In the genomic region with DNA sequence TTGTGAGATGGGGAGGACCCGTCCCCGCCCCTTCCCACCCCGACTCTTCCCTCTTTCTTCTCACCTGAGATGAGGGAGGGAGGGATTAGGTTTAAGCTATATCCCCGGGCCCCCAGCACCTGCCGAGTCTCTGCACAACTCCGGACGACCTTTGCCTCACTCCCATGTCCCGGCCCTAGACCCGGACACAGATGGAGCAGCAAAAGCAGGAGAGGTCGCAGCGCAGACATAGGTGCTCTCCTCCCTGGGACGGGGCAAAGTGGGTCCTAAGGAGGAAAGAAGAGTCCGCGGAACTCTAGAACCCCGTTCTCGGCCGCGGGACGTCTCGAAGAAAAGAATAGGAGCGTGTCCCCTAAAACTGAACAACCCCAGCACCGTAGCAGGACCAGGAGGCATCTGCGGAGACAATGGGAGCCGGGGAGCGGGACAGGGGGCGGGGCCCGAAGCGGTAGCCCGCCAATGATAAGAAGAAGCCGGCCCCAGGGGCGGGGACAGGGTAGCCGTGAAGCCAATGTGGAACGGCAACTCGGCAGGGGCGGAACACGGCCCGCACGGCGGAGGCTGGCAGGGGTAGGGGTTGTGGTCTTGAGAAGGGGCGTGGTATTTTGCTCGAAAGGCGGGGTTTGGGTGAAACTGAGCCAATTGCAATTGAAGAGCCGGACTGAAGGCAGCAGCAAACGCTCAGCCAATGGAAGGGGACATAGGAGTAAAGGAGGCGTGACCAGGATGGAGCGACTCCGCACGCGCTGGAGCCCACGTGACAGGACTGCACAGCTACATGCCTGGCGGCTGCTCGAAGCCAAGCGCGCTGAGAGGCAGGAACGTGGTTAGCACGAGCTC, we compare ENCODE assay signal across 8 mouse cellular contexts. TPM values are rescaled to one million over a fixed set of nuclear protein-coding genes. Genes with fewer than 3 reads are reported as not detected.
A peak's percentile ranks its signal among the peaks of the same experiment; 100 is the strongest.
DNase-seq lines count a peak whose midpoint lies in the region; ATAC-seq and TF ChIP-seq lines count a peak whose summit lies in the region.

A gene (minus strand): TSS at position 374 of the 840 bp plus-strand sequence.
A gene (minus strand): TSS at position 421 of the 840 bp plus-strand sequence.
A gene (plus strand): TSS at position 656 of the 840 bp plus-strand sequence.

- no peaks in the 10 kb centered on the region for H3K9me3 ChIP-seq in limb, embryonic 15.5 days
- no peaks in the 10 kb centered on the region for H3K9me3 ChIP-seq in midbrain, embryonic 16.5 days (replicated peaks; ENCODE audit: control insufficient read depth, low read length, poor library complexity, severe bottlenecking)

- H3K4me3 ChIP-seq in embryonic fibroblast, embryonic 13.5 days (ENCODE audit: insufficient read depth, low read length), result peak within 1 kb of the TSS; percentile 70
- H3K4me3 ChIP-seq in kidney, adult 2 months (ENCODE audit: insufficient read depth, low read depth, low read length), result peak within 1 kb of the TSS; percentile 37
- H3K4me3 ChIP-seq in limb, embryonic 15.5 days, result peak within 1 kb of the TSS; percentile 61
- H3K4me3 ChIP-seq in midbrain, embryonic 16.5 days (ENCODE audit: low read depth, low read length), result peak within 1 kb of the TSS; percentile 70

- H3K4me1 ChIP-seq in embryonic fibroblast, embryonic 13.5 days (ENCODE audit: control insufficient read depth, insufficient read depth, low read length), result no peaks in the 10 kb centered on the region; the same call in 1 of the 2 replicates
- H3K4me1 ChIP-seq in kidney, adult 2 months (ENCODE audit: control insufficient read depth, insufficient read depth, low read length), result no peaks in the 10 kb centered on the region
- peaks cover 39% of the 10 kb centered on the region for H3K4me1 ChIP-seq in limb, embryonic 15.5 days
- H3K4me1 ChIP-seq in midbrain, embryonic 16.5 days (ENCODE audit: control insufficient read depth, insufficient read depth, low read length), result peaks cover 40% of the 10 kb centered on the region

- H3K36me3 ChIP-seq in kidney, adult 2 months (ENCODE audit: control insufficient read depth, insufficient read depth, low read length), result no peaks in the 10 kb centered on the region
- H3K36me3 ChIP-seq in limb, embryonic 15.5 days, result peaks cover 14% of the 10 kb centered on the region; the same call in 1 of the 2 replicates
- no peaks in the 10 kb centered on the region for H3K36me3 ChIP-seq in midbrain, embryonic 16.5 days (ENCODE audit: control insufficient read depth, insufficient read depth, low read length)

- WGBS in kidney, adult 2 months, result 2% methylated on average over 56 of the region's 56 CpGs
- WGBS in limb, embryonic 15.5 days, result under 1% methylated on average over 56 of the region's 56 CpGs
- WGBS in midbrain, embryonic 16.5 days, result under 1% methylated on average over 56 of the region's 56 CpGs

- peak within 1 kb of the TSS; percentile 63 for H3K9ac ChIP-seq in limb, embryonic 15.5 days
- peak within 1 kb of the TSS; percentile 88 for H3K9ac ChIP-seq in midbrain, embryonic 16.5 days (ENCODE audit: low read depth, low read length)

- TF ChIP-seq CTCF in embryonic fibroblast, embryonic 13.5 days (IDR thresholded peaks at IDR 0.05; ENCODE audit: borderline replicate concordance, insufficient read depth, low read length), result no peak
- TF ChIP-seq CTCF in kidney, adult 2 months (conservative IDR thresholded peaks at IDR 0.05; ENCODE audit: insufficient read depth, insufficient read length, low read depth, low read length), result no peak

- peak; percentile 81 for TF ChIP-seq POLR2A in embryonic fibroblast, embryonic 13.5 days (IDR thresholded peaks at IDR 0.05; ENCODE audit: low read depth, low read length)
- TF ChIP-seq POLR2A in kidney, adult 2 months (IDR thresholded peaks at IDR 0.05; ENCODE audit: low read depth, low read length), result no peak

- DNase-seq in left cerebral cortex, adult 18-20 months (ENCODE audit: low spot score in 2 of 2), result peak; percentile 53 to 60
- DNase-seq in left cerebral cortex, adult 11 months (ENCODE audit: low spot score), result no peak
- peak; percentile 67 for DNase-seq in heart, adult 8-10 months (ENCODE audit: low spot score)
- peak; percentile 83 for DNase-seq in kidney, adult 2 months
- DNase-seq in spleen, adult 18-20 months, result peak; percentile 73 to 74

- no peak within 1 kb of the TSS for H3K27ac ChIP-seq in embryonic fibroblast, embryonic 13.5 days (ENCODE audit: insufficient read depth, low read length)
- no peak within 1 kb of the TSS for H3K27ac ChIP-seq in kidney, adult 2 months (ENCODE audit: insufficient read depth, low read depth, low read length)
- peak within 1 kb of the TSS; percentile 68 for H3K27ac ChIP-seq in limb, embryonic 15.5 days
- H3K27ac ChIP-seq in midbrain, embryonic 16.5 days (ENCODE audit: low read length), result peak within 1 kb of the TSS; percentile 84

- ATAC-seq in limb, embryonic 15.5 days (ENCODE audit: insufficient number of reproducible peaks, low FRiP score, low TSS enrichment, low read depth), result peak; percentile 99
- ATAC-seq in midbrain, embryonic 16.5 days, result peak; percentile 99

- peak within 1 kb of the TSS; percentile 82 for H3K4me2 ChIP-seq in limb, embryonic 15.5 days
- H3K4me2 ChIP-seq in midbrain, embryonic 16.5 days (ENCODE audit: low read length), result peak within 1 kb of the TSS; percentile 78

- H3K27me3 ChIP-seq in kidney, adult 2 months (replicated peaks; ENCODE audit: control insufficient read depth, insufficient read depth, low read length), result no peaks in the 10 kb centered on the region
- H3K27me3 ChIP-seq in limb, embryonic 15.5 days, result no peaks in the 10 kb centered on the region
- H3K27me3 ChIP-seq in midbrain, embryonic 16.5 days (ENCODE audit: control insufficient read depth, insufficient read depth, low read depth, low read length), result no peaks in the 10 kb centered on the region

RNA-seq across cellular contexts. Expression of the first gene that starts in this region (rescaled TPM):
- not detected for total RNA-seq in left cerebral cortex, adult 18-20 months (2021)
- polyA plus RNA-seq in embryonic fibroblast, embryonic 13.5 days (2011; ENCODE audit: insufficient read length, low read depth, missing spikeins), result not detected in 2 replicates
- not detected for total RNA-seq in heart, adult 8-10 months (2022)
- polyA plus RNA-seq in kidney, adult 2 months (2012; rRNA removed), result not detected in 2 replicates
- 0.17 and 0.30 TPM in 2 replicates for polyA plus RNA-seq in limb, embryonic 15.5 days (2015; fragmentation: Nextera tagmentation; extraction: Ambion mirVana)
- polyA plus RNA-seq in midbrain, embryonic 16.5 days (2015; fragmentation: Nextera tagmentation; extraction: Ambion mirVana), result 0.09 and 0.27 TPM in 2 replicates

RNA-seq across cellular contexts. Expression of the second gene that starts in this region (rescaled TPM):
- 1 to 10 TPM in 1 of 2 experiments, under 1 TPM in 1; 0.95 to 1.2 TPM for total RNA-seq in left cerebral cortex, adult 18-20 months (2021)
- 13.2 and 20.1 TPM in 2 replicates for polyA plus RNA-seq in embryonic fibroblast, embryonic 13.5 days (2011; ENCODE audit: insufficient read length, low read depth, missing spikeins)
- under 1 TPM in 2 of 4 experiments, not detected in 2; 0.22 to 0.34 TPM for total RNA-seq in heart, adult 8-10 months (2022)
- polyA plus RNA-seq in kidney, adult 2 months (2012; rRNA removed), result 1.2 and 1.5 TPM in 2 replicates
- 14.2 and 24.8 TPM in 2 replicates for polyA plus RNA-seq in limb, embryonic 15.5 days (2015; fragmentation: Nextera tagmentation; extraction: Ambion mirVana)
- 179 and 220 TPM in 2 replicates for polyA plus RNA-seq in midbrain, embryonic 16.5 days (2015; fragmentation: Nextera tagmentation; extraction: Ambion mirVana)

RNA-seq across cellular contexts. Expression of the third gene that starts in this region (rescaled TPM):
- 1 to 10 TPM in 1 of 2 experiments, under 1 TPM in 1; 0.37 to 1.3 TPM for total RNA-seq in left cerebral cortex, adult 18-20 months (2021)
- polyA plus RNA-seq in embryonic fibroblast, embryonic 13.5 days (2011; ENCODE audit: insufficient read length, low read depth, missing spikeins), result 3.0 and 6.0 TPM in 2 replicates
- total RNA-seq in heart, adult 8-10 months (2022), result not detected
- polyA plus RNA-seq in kidney, adult 2 months (2012; rRNA removed), result 0.30 and 0.34 TPM in 2 replicates
- 4.8 and 5.5 TPM in 2 replicates for polyA plus RNA-seq in limb, embryonic 15.5 days (2015; fragmentation: Nextera tagmentation; extraction: Ambion mirVana)
- polyA plus RNA-seq in midbrain, embryonic 16.5 days (2015; fragmentation: Nextera tagmentation; extraction: Ambion mirVana), result 11.7 and 13.1 TPM in 2 replicates

Comparison
In these comparisons a context has a peak if more than half of its experiments do, and no peak if none do; other contexts are left out.
1. Peak in DNase-seq in heart, adult 8-10 months; RNA of the genes that start here not detected or under 1 TPM.
2. H3K27ac ChIP-seq: peak in limb, embryonic 15.5 days (single experiment) and midbrain, embryonic 16.5 days (single experiment); none in embryonic fibroblast, embryonic 13.5 days (single experiment) and kidney, adult 2 months (single experiment).
3. Peak in every context shown above with its lines, with median percentiles within 50 percentile points of each other: H3K4me3 ChIP-seq.